Mouse (Mus musculus): ENCODE measurements at regions not wholly inside any gene's neighbourhood (a gene's known extent, or its start where the extent isn't known, plus 50 kb on each side); places are given as distances from the start of the nearest gene placed in this dataset.

DNA sequence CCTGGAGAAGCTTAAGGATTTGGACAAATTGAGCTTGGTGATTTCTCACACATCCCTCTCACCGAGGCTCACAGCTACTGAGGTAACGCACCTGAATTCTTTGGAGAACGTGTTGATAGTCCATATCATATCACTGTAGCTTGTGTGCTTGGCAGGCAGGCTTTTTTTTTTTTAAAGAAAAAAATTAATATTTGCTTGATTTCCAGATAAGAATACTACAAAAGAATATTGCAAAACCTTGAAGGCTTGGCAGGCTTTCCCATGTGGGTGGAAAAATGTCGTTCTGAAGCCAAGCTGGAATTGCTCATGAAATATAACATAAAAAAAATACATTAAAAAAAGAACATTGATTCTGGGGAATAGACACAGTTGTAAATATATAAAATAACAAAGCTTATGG, 131.8 kb downstream of the Klf5 start:
- Histone ChIP-seq H3K36me3 (ENCODE audit: control insufficient read depth, insufficient read depth, low read length) (no peaks in the 10 kb centered on the region), H3K27ac (ENCODE audit: control insufficient read depth, insufficient read depth, low read depth, low read length) (no peak overlapping the region), H3K4me3 (ENCODE audit: control insufficient read depth, low read depth, low read length) (no peak overlapping the region), H3K27me3 (ENCODE audit: control insufficient read depth, insufficient read depth, low read length) (no peaks in the 10 kb centered on the region), H3K4me1 (ENCODE audit: control insufficient read depth, insufficient read depth, low read length) (no peaks in the 10 kb centered on the region)
- TF ChIP-seq POLR2A (IDR thresholded peaks at IDR 0.05; ENCODE audit: control insufficient read depth, low read depth, low read length) = no peak
- no peak for TF ChIP-seq CTCF (IDR thresholded peaks at IDR 0.05; ENCODE audit: control insufficient read depth, insufficient read depth, insufficient replicate concordance, low read depth, low read length)

DNA sequence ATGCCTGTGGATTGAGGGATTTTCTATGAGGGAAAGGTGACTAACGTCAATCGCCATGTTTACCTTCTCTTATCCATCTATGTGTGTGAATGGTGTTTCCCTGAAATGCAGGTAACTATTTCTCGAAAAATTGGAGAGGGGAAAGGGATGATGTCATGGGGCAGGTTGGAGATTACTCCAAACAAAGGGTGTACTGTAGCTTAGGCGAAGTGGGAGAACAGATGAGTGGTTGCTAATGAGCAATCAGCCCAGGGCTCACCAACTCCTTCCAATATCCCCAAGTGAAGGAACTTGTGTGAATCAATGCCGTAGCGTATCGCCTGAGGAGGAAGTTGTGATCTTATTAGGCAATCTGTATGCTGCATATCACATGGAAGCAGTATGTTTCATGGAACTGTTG, 133.2 kb downstream of the Klf5 start:
- H3K27me3 ChIP-seq (ENCODE audit: control insufficient read depth, insufficient read depth, low read length) = no peaks in the 10 kb centered on the region
- H3K36me3 ChIP-seq (ENCODE audit: control insufficient read depth, insufficient read depth, low read length) = no peaks in the 10 kb centered on the region
- TF ChIP-seq CTCF (IDR thresholded peaks at IDR 0.05; ENCODE audit: control insufficient read depth, insufficient read depth, insufficient replicate concordance, low read depth, low read length) = no peak
- no peak for TF ChIP-seq POLR2A (IDR thresholded peaks at IDR 0.05; ENCODE audit: control insufficient read depth, low read depth, low read length)
- no peaks in the 10 kb centered on the region for H3K4me1 ChIP-seq (ENCODE audit: control insufficient read depth, insufficient read depth, low read length)
- H3K27ac ChIP-seq (ENCODE audit: control insufficient read depth, insufficient read depth, low read depth, low read length) = no peak overlapping the region
- no peak overlapping the region for H3K4me3 ChIP-seq (ENCODE audit: control insufficient read depth, low read depth, low read length)

- no peaks in the 10 kb centered on the region for H3K36me3 ChIP-seq (ENCODE audit: control insufficient read depth, insufficient read depth, low read length)
- no peak overlapping the region for H3K4me3 ChIP-seq (ENCODE audit: control insufficient read depth, low read depth, low read length)
- no peak for TF ChIP-seq CTCF (IDR thresholded peaks at IDR 0.05; ENCODE audit: control insufficient read depth, insufficient read depth, insufficient replicate concordance, low read depth, low read length)
- TF ChIP-seq POLR2A (IDR thresholded peaks at IDR 0.05; ENCODE audit: control insufficient read depth, low read depth, low read length) = no peak
- H3K27me3 ChIP-seq (ENCODE audit: control insufficient read depth, insufficient read depth, low read length) = no peaks in the 10 kb centered on the region
- H3K4me1 ChIP-seq (ENCODE audit: control insufficient read depth, insufficient read depth, low read length) = no peaks in the 10 kb centered on the region
- H3K27ac ChIP-seq (ENCODE audit: control insufficient read depth, insufficient read depth, low read depth, low read length) = no peak overlapping the region
Measured at GRCm38 (mm10) chr14:99434645-99435044, 136.2 kb downstream of the Klf5 start.

- TF ChIP-seq CTCF (IDR thresholded peaks at IDR 0.05; ENCODE audit: control insufficient read depth, insufficient read depth, insufficient replicate concordance, low read depth, low read length) (no peak), POLR2A (IDR thresholded peaks at IDR 0.05; ENCODE audit: control insufficient read depth, low read depth, low read length) (no peak)
- Histone ChIP-seq H3K36me3 (ENCODE audit: control insufficient read depth, insufficient read depth, low read length) (no peaks in the 10 kb centered on the region), H3K27ac (ENCODE audit: control insufficient read depth, insufficient read depth, low read depth, low read length) (no peak overlapping the region), H3K27me3 (ENCODE audit: control insufficient read depth, insufficient read depth, low read length) (no peaks in the 10 kb centered on the region), H3K4me1 (ENCODE audit: control insufficient read depth, insufficient read depth, low read length) (no peaks in the 10 kb centered on the region), H3K4me3 (ENCODE audit: control insufficient read depth, low read depth, low read length) (no peak overlapping the region)
Measured at GRCm38 (mm10) chr14:99435512-99435911, 137.0 kb downstream of the Klf5 start.

- Histone ChIP-seq H3K27ac (ENCODE audit: control insufficient read depth, insufficient read depth, low read depth, low read length) (no peak overlapping the region), H3K36me3 (ENCODE audit: control insufficient read depth, insufficient read depth, low read length) (no peaks in the 10 kb centered on the region), H3K4me3 (ENCODE audit: control insufficient read depth, low read depth, low read length) (no peak overlapping the region), H3K27me3 (ENCODE audit: control insufficient read depth, insufficient read depth, low read length) (no peaks in the 10 kb centered on the region), H3K4me1 (ENCODE audit: control insufficient read depth, insufficient read depth, low read length) (no peaks in the 10 kb centered on the region)
- TF ChIP-seq POLR2A (IDR thresholded peaks at IDR 0.05; ENCODE audit: control insufficient read depth, low read depth, low read length) (no peak), CTCF (IDR thresholded peaks at IDR 0.05; ENCODE audit: control insufficient read depth, insufficient read depth, insufficient replicate concordance, low read depth, low read length) (no peak)
Measured at GRCm38 (mm10) chr14:99436051-99436450, 137.6 kb downstream of the Klf5 start.

GRCm38 (mm10) chr14:99449112-99449511, 150.6 kb downstream of the Klf5 start:
- TF ChIP-seq POLR2A (IDR thresholded peaks at IDR 0.05; ENCODE audit: control insufficient read depth, low read depth, low read length) = no peak
- TF ChIP-seq CTCF (IDR thresholded peaks at IDR 0.05; ENCODE audit: control insufficient read depth, insufficient read depth, insufficient replicate concordance, low read depth, low read length) = no peak
- no peak overlapping the region for H3K4me3 ChIP-seq (ENCODE audit: control insufficient read depth, low read depth, low read length)
- no peaks in the 10 kb centered on the region for H3K27me3 ChIP-seq (ENCODE audit: control insufficient read depth, insufficient read depth, low read length)
- H3K36me3 ChIP-seq (ENCODE audit: control insufficient read depth, insufficient read depth, low read length) = no peaks in the 10 kb centered on the region
- no peak overlapping the region for H3K27ac ChIP-seq (ENCODE audit: control insufficient read depth, insufficient read depth, low read depth, low read length)
- H3K4me1 ChIP-seq (ENCODE audit: control insufficient read depth, insufficient read depth, low read length) = no peaks in the 10 kb centered on the region

- H3K27ac ChIP-seq (ENCODE audit: control insufficient read depth, insufficient read depth, low read depth, low read length) = no peak overlapping the region
- no peaks in the 10 kb centered on the region for H3K4me1 ChIP-seq (ENCODE audit: control insufficient read depth, insufficient read depth, low read length)
- no peak for TF ChIP-seq POLR2A (IDR thresholded peaks at IDR 0.05; ENCODE audit: control insufficient read depth, low read depth, low read length)
- TF ChIP-seq CTCF (IDR thresholded peaks at IDR 0.05; ENCODE audit: control insufficient read depth, insufficient read depth, insufficient replicate concordance, low read depth, low read length) = no peak
- no peaks in the 10 kb centered on the region for H3K27me3 ChIP-seq (ENCODE audit: control insufficient read depth, insufficient read depth, low read length)
- H3K36me3 ChIP-seq (ENCODE audit: control insufficient read depth, insufficient read depth, low read length) = no peaks in the 10 kb centered on the region
- H3K4me3 ChIP-seq (ENCODE audit: control insufficient read depth, low read depth, low read length) = no peak overlapping the region
Measured at GRCm38 (mm10) chr14:99449870-99450269, 151.4 kb downstream of the Klf5 start.
